Mouse (Mus musculus) midbrain, postnatal 0 days (tissue): ENCODE data around the gene Fer1l5. TPM values are rescaled to one million over a fixed set of nuclear protein-coding genes. Genes with fewer than 3 reads are reported as not detected.

ENCODE experiments used
- ATAC-seq: fragments of 200-750 bp; cut with Nextera tagmentation; 2 replicates; pipeline ENCODE4 v1.8.0; 2017; ENCODE audit warnings: moderate number of reproducible peaks, mild to moderate bottlenecking, moderate TSS enrichment, moderate library complexity; ENCODE audit not compliant: low FRiP score
- DNase-seq: peaks from one replicate; pipeline ENCODE4 v3.0.0-alpha.2; 2015; ENCODE audit warnings: low spot score
- H3K27ac ChIP-seq: fragments of 300-500 bp; sonication (generic); 2 replicates; pipeline ENCODE4 v1.5.1; 2014; ENCODE audit warnings: low read depth, mild to moderate bottlenecking, low read length, mixed read lengths
- H3K27me3 ChIP-seq: fragments of 300-500 bp; sonication (generic); 2 replicates; pipeline ENCODE4 v1.6.1; 2014; ENCODE audit warnings: low read length, control low read depth, mixed read lengths; ENCODE audit not compliant: insufficient read depth
- H3K36me3 ChIP-seq: fragments of 300-500 bp; sonication (generic); 2 replicates; pipeline ENCODE4 v1.6.1; 2014; ENCODE audit warnings: low read length, control low read depth, mixed read lengths; ENCODE audit not compliant: insufficient read depth
- H3K4me1 ChIP-seq: fragments of 300-500 bp; sonication (generic); 2 replicates; pipeline ENCODE4 v1.6.1; 2014; ENCODE audit warnings: mild to moderate bottlenecking, control low read depth, antibody characterized with exemption, low read length, mixed read lengths; ENCODE audit not compliant: insufficient read depth
- H3K4me2 ChIP-seq: fragments of 300-500 bp; sonication (generic); 2 replicates; pipeline ENCODE4 v1.6.1; 2014; ENCODE audit warnings: low read depth, mild to moderate bottlenecking, low read length, mixed read lengths; ENCODE audit not compliant: poor library complexity, severe bottlenecking
- H3K4me3 ChIP-seq: fragments of 300-500 bp; sonication (generic); 2 replicates; pipeline ENCODE4 v1.5.1; 2014; ENCODE audit warnings: low read depth, mild to moderate bottlenecking, low read length, moderate library complexity
- H3K9ac ChIP-seq: fragments of 300-500 bp; sonication (generic); replicated peaks from 2 replicates; pipeline ENCODE4 v1.6.1; 2014; ENCODE audit warnings: mild to moderate bottlenecking, low read length, moderate library complexity, mixed read lengths; ENCODE audit not compliant: poor library complexity, severe bottlenecking
- H3K9me3 ChIP-seq: fragments of 300-500 bp; sonication (generic); 2 replicates; pipeline ENCODE4 v1.6.1; 2016; ENCODE audit warnings: low read length, control low read depth
- CTCF ChIP-seq: IDR thresholded peaks from 2 replicates; pipeline ENCODE4 v1.5.1; 2016; ENCODE audit warnings: antibody characterized with exemption, mild to moderate bottlenecking
- WGBS: fragments of 180-500 bp; shearing (Covaris S2); extraction: QIAGEN DNeasy Blood & Tissue Kit; methylation state at CpG from one replicate; pipeline ENCODE4 v1.1.7; 2014; 5-methylcytosine and 5-hydroxymethylcytosine counted together
- polyA plus RNA-seq: library from polyadenylated mRNA; unstranded; fragments of >200 nt; fragmentation: Nextera tagmentation; extraction: Ambion mirVana; gene quantifications from 2 replicates; pipeline ENCODE4 v1.2.1, GENCODE M21; 2015
- total RNA-seq: library from RNA; depleted of rRNA; stranded (reverse); fragments of >200 nt; gene quantifications from 2 replicates; pipeline ENCODE4 v1.2.3, GENCODE M21; 2014; rRNA removed

Fer1l5 gene
- total RNA-seq (not detected in 2 replicates), polyA plus RNA-seq (1.0 and 1.3 TPM in 2 replicates)

DNA sequence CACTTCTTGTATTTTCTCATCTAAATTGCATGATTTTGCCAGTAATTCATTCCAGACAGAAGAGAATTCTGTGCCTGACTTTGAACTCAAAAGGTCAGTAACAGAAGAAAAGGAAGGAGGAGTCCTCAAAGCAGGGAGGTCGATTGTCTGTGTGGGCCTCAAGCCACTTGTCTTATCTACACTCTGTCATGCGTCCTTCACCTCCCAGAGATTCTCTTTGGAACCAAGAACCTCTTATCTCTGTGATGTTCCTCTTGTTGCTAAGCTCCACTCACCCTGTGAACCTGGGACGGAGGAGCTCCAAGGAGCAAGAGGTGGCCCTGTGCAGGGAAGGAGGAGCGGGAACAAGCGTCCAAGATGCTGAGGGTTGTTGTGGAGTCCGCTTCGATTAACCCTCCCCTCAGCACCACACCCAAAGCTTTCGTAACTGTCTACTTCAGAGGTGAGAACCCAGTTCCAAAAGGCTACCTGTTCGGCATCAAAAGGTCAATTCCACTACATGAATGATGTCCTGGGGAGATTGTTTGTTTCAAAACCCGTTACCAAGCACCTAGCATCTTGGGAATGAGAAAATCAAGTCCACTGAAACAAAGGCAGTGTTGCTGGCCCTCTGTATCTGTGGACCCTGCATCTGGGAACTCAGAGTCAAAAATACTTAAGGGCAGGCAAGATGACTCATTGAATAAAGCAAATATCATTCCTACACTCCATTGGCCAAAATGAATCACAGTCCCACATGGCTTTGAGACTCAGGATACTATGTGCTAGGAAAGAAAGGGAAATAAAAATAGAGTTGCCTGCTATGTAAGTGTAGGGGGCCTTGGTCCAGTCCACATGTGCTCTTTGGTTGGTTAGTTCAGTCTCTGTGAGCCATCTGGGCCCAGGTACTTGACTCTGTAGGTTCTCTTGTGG lies at the start of gene Fer1l5:
TSS of gene Fer1l5 (plus strand) at position 358 of the 912 bp plus-strand sequence.
- Histone ChIP-seq H3K9ac (no peak within 1 kb of the TSS), H3K4me2 (no peak within 1 kb of the TSS), H3K9me3 (no peaks in the 10 kb centered on the region), H3K27me3 (no peaks in the 10 kb centered on the region), H3K27ac (no peak within 1 kb of the TSS), H3K4me1 (peaks cover 3% of the 10 kb centered on the region; the same call in 1 of the 2 replicates), H3K4me3 (no peak within 1 kb of the TSS), H3K36me3 (no peaks in the 10 kb centered on the region)
- ATAC-seq: no peak
- TF ChIP-seq CTCF: no peak
- no peak for DNase-seq
- WGBS: 79% methylated on average over 10 of the region's 10 CpGs

DNA sequence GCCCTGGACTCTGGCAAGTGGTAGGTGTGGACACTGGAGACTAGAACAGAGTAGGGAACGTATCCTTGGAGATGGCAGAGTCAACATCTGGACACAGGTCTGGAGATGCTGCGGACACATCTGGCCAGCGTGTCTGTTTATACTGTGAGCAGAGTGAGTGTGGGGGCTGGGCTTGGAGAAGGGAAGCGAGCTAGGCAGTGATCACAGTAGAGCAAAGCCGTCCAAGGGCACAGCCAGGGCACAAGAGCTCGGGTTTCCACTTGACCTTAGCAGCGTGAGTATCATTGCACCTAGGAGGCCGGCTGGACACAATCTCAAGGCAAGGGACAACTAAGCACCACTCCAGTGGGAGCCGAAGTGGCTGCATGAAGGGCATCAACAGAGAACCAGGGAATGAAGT lies 49.0 kb upstream of the Fer1l5 start:
- 83% methylated on average over 9 of the region's 9 CpGs for WGBS
- no peak overlapping the region for H3K4me3 ChIP-seq
- no peak for DNase-seq

DNA sequence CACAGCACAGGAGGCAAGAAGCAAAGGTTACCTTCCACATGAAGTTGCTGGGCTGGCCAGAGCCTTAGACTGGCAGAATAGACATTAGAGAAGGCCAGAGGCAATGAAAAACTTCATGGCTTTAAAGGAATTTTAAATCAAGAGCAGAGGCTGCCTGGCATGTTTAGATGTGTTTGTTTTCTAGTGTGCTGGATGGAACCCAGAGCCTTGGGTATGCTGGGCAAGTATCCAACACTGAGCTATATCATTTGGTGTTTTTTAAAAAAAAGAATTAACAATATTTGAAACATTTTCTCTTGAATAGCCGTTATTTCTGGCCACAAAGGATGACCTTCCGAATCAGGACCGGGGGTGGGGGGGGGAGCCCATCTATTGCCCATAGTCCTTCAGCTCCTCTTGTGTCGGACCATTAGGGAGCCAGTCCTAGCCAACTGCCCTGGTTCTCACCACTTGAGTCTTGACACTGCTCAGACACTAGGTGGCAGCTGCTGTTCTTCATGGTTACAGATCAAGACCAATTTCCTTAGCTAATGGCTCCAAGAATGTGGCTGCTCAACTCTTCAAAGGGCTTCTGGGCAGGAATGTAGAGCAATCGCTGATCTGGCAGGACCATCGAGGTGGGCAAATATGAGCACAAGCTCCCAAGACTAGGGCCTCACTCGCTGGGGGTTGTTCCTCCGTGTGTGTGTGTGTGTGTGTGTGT lies 48.2 kb upstream of the Fer1l5 start:
- DNase-seq: peak; percentile 80
- peak; percentile 79 for TF ChIP-seq CTCF

More for the DNA sequence above, 49.0 kb upstream of the Fer1l5 start:
- no peaks in the 10 kb centered on the region for H3K9me3 ChIP-seq
- no peaks in the 10 kb centered on the region for H3K27me3 ChIP-seq
- no peak for ATAC-seq
- no peak overlapping the region for H3K4me2 ChIP-seq
- no peaks in the 10 kb centered on the region for H3K4me1 ChIP-seq
- TF ChIP-seq CTCF: no peak
- H3K36me3 ChIP-seq: peaks cover 12% of the 10 kb centered on the region; the same call in 1 of the 2 replicates
- H3K9ac ChIP-seq: no peak overlapping the region
- no peak overlapping the region for H3K27ac ChIP-seq

DNA sequence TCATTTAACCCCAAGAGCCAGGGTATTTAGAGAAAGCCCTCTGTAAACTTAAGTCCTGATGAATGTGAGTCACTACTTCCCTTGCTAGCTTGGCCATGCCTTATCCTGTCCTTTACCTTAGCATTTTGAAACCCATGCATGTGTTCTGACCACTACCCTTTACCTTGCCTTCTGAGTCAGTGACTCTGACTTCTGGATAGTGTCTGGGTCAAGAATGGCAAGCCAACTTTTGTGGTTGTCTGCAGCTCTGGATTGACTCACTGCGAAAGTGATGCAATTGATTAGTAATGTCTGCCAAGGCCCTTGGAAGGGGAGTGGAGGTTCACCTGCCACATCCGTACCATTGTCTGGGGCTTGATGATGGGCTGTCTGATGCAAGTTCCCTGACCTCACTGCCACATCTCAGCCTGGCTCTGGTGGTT lies 46.2 kb upstream of the Fer1l5 start:
- Histone ChIP-seq H3K9me3 (no peaks in the 10 kb centered on the region), H3K4me1 (no peaks in the 10 kb centered on the region), H3K4me2 (no peak overlapping the region), H3K27ac (no peak overlapping the region), H3K9ac (no peak overlapping the region), H3K4me3 (no peak overlapping the region), H3K27me3 (no peaks in the 10 kb centered on the region), H3K36me3 (peaks cover 14% of the 10 kb centered on the region)
- 98% methylated on average over 2 of the region's 2 CpGs for WGBS
- no peak for ATAC-seq
- no peak for DNase-seq
- no peak for TF ChIP-seq CTCF

More for the DNA sequence above, 48.2 kb upstream of the Fer1l5 start:
- WGBS: 47% methylated on average over 8 of the region's 8 CpGs
- Histone ChIP-seq H3K36me3 (peaks cover 12% of the 10 kb centered on the region; the same call in 1 of the 2 replicates), H3K9ac (no peak overlapping the region), H3K4me1 (no peaks in the 10 kb centered on the region), H3K9me3 (no peaks in the 10 kb centered on the region), H3K4me3 (no peak overlapping the region), H3K27me3 (no peaks in the 10 kb centered on the region), H3K4me2 (no peak overlapping the region), H3K27ac (no peak overlapping the region)
- ATAC-seq: peak; percentile 52; the same call in 1 of the 2 replicates

DNA sequence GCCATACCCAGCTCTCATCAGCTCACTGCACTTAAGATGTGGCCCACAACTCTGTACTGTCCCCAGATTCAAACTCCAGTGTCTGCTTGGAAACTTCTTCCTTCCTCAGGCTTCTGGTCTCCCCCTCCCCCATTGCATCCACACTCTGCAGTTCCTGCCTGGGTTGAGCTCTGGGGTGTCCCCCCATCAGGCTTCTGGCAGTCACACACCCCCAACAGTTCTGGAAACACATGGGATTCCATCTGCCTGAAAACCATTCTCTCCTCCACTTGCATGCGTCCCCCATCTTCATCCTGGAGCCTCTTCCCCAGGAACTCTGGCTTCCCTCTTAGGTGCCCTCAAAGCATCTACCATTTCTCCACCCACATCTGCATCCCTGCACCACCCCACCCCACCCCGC lies 45.3 kb upstream of the Fer1l5 start:
- H3K36me3 ChIP-seq: peaks cover 13% of the 10 kb centered on the region
- H3K27me3 ChIP-seq: no peaks in the 10 kb centered on the region
- WGBS: 93% methylated on average over 2 of the region's 2 CpGs
- no peak for TF ChIP-seq CTCF
- no peaks in the 10 kb centered on the region for H3K9me3 ChIP-seq
- no peak overlapping the region for H3K9ac ChIP-seq
- ATAC-seq: no peak
- no peak for DNase-seq
- H3K4me3 ChIP-seq: no peak overlapping the region
- H3K4me1 ChIP-seq: no peaks in the 10 kb centered on the region
- no peak overlapping the region for H3K27ac ChIP-seq
- H3K4me2 ChIP-seq: no peak overlapping the region
